Mouse (Mus musculus) retina, postnatal 7 days (tissue): ENCODE measurements around the gene Gm11757.
"Not testable (repeated sequence)": the region's sequence is repeated elsewhere in the genome, so short reads cannot be mapped to it uniquely, and the experiment has no call there.

ENCODE experiments used
- DNase-seq: peaks from one replicate; pipeline ENCODE4 v3.0.0-alpha.2; 2012; ENCODE audit warnings: low read depth, low spot score

Gene Gm11757

GRCm38 (mm10) chr4:73891012-73891411 lies at the start of gene Gm11757:
TSS of gene Gm11757 (minus strand) at chr4:73891112.
- DNase-seq: not testable (repeated sequence)

- not testable (repeated sequence) for DNase-seq
Observed at GRCm38 (mm10) chr4:73920660-73921059, 29.7 kb upstream of the Gm11757 start, which contains the start of gene Gm11756. TSS of gene Gm11756 (minus strand) at chr4:73920760.

- not testable (repeated sequence) for DNase-seq
Observed at GRCm38 (mm10) chr4:73905853-73906252, 14.9 kb upstream of the Gm11757 start, which contains the start of gene Gm13871. TSS of gene Gm13871 (minus strand) at chr4:73905953.

GRCm38 (mm10) chr4:73876166-73876565 lies 14.7 kb downstream of the Gm11757 start, which contains the start of gene Gm11758:
TSS of gene Gm11758 (minus strand) at chr4:73876266.
- DNase-seq: not testable (repeated sequence)
